Mouse (Mus musculus): Measurements from ENCODE around the gene Ccdc69. TPM values are rescaled to one million over a fixed set of nuclear protein-coding genes. Genes with fewer than 3 reads are reported as not detected.
A peak's percentile ranks its signal among the peaks of the same experiment; 100 is the strongest.

The Ccdc69 gene
- polyA plus RNA-seq, 1 experiment, result 5.4 TPM

DNA sequence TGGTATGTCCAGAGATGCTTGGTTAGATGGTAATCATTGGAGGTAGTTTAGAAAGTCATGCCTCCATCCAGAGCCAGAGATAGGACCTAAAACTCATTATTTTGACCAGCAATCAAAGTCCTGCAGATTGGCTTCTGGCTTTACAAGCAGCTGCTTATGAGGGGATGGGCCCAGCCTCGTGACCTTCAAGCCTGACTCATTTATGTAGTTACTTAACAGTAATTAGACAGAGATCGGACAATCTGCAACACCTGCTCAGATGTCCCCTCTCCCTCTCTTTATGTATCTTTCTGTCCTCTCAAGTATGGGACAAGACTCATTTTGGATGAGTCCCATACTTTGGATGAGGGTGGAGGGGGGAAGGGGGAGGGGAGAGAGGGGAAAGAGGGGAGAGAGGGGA is 12.0 kb upstream of the Ccdc69 start:
- Histone ChIP-seq H3K4me3 (replicated peaks; ENCODE audit: insufficient read depth, low read depth, low read length) (no peak overlapping the region), H3K27me3 (ENCODE audit: control insufficient read depth, insufficient read depth, low read length) (no peaks in the 10 kb centered on the region), H3K4me1 (ENCODE audit: control insufficient read depth, insufficient read depth, low read length) (peaks cover 7% of the 10 kb centered on the region), H3K27ac (ENCODE audit: insufficient read depth, low read length) (no peak overlapping the region)
- WGBS, result 83% methylated on average over 2 of the region's 2 CpGs
- TF ChIP-seq CTCF (IDR thresholded peaks at IDR 0.05; ENCODE audit: borderline replicate concordance, insufficient read depth, low read depth, low read length), result no peak
- no peak for TF ChIP-seq POLR2A (IDR thresholded peaks at IDR 0.05; ENCODE audit: borderline replicate concordance, insufficient read depth, low read length)
- no peak for DNase-seq

DNA sequence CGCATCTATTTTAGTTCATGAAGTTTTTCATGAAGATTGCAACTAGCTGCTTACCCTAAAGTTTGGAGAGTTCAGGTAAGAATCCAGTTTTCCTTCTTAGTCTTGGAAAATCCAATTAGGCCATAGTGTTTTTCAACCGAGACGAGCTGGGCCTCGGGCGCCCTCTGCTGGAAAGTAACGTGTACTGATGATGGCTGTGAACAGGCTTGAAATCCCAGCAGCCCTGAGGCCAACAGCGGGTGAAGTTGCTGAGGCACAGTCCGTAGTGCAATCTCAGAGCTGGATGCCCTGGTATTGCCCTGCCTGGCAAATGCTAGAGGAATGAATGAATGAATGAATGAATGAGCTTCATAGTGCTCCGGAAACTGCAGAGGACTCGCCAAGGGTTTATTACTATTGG is 9.1 kb upstream of the Ccdc69 start:
- no peak overlapping the region for H3K27ac ChIP-seq (ENCODE audit: insufficient read depth, low read length)
- DNase-seq, result peak; percentile 67 to 78
- H3K27me3 ChIP-seq (ENCODE audit: control insufficient read depth, insufficient read depth, low read length), result no peaks in the 10 kb centered on the region
- 8% methylated on average over 10 of the region's 10 CpGs for WGBS
- TF ChIP-seq CTCF (IDR thresholded peaks at IDR 0.05; ENCODE audit: borderline replicate concordance, insufficient read depth, low read depth, low read length) (peak; percentile 91), POLR2A (IDR thresholded peaks at IDR 0.05; ENCODE audit: borderline replicate concordance, insufficient read depth, low read length) (no peak)
- no peak overlapping the region for H3K4me3 ChIP-seq (replicated peaks; ENCODE audit: insufficient read depth, low read depth, low read length)
- H3K4me1 ChIP-seq (ENCODE audit: control insufficient read depth, insufficient read depth, low read length), result peaks cover 10% of the 10 kb centered on the region

DNA sequence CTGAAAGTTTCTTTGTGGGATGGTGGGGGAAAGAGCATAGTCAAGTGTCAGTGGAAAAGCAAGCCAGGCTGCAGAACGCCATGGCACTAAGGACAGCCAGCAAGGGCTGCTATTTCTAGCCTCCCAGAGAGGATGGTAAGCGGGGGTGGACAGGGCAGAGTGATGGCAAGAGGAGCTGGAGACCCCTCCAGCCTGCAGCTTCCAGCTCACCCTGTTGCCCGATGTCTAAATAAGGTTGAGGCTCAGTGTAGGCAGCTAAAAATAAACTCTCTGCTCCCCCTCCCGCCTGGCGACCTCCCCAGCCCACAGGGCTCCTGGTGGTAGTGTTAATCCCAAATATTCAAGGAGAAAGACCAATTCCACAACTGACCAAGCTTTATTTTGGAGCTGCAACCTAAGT is 7.5 kb upstream of the Ccdc69 start:
- no peak overlapping the region for H3K4me3 ChIP-seq (replicated peaks; ENCODE audit: insufficient read depth, low read depth, low read length)
- peak in 1 of 2 experiments; percentile 15 for DNase-seq
- peaks cover 10% of the 10 kb centered on the region for H3K4me1 ChIP-seq (ENCODE audit: control insufficient read depth, insufficient read depth, low read length)
- WGBS, result 24% methylated on average over 5 of the region's 5 CpGs
- no peak for TF ChIP-seq POLR2A (IDR thresholded peaks at IDR 0.05; ENCODE audit: borderline replicate concordance, insufficient read depth, low read length)
- TF ChIP-seq CTCF (IDR thresholded peaks at IDR 0.05; ENCODE audit: borderline replicate concordance, insufficient read depth, low read depth, low read length), result no peak
- H3K27ac ChIP-seq (ENCODE audit: insufficient read depth, low read length), result no peak overlapping the region
- H3K27me3 ChIP-seq (ENCODE audit: control insufficient read depth, insufficient read depth, low read length), result no peaks in the 10 kb centered on the region

DNA sequence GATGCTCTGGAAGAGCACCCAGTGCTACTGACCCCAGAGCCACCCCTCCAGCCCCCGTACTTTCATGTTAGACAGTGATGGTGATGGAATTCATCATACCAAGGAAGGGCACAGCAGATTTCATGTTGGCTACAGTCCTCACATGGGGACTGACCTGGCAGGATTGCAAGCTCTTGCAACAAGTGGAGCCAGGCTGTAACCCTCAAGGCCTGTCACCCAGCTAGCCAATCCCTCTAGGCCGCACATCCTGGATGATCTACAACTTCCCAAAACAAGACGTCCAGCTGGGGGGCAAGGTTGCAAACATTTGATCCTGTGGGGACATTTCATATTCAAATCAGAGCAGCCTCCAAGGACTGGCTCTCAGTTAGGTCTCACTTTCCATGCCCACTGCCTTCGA is 6.7 kb upstream of the Ccdc69 start:
- no peak overlapping the region for H3K4me3 ChIP-seq (replicated peaks; ENCODE audit: insufficient read depth, low read depth, low read length)
- 58% methylated on average over 4 of the region's 4 CpGs for WGBS
- no peak for TF ChIP-seq POLR2A (IDR thresholded peaks at IDR 0.05; ENCODE audit: borderline replicate concordance, insufficient read depth, low read length)
- no peak for TF ChIP-seq CTCF (IDR thresholded peaks at IDR 0.05; ENCODE audit: borderline replicate concordance, insufficient read depth, low read depth, low read length)
- no peak overlapping the region for H3K27ac ChIP-seq (ENCODE audit: insufficient read depth, low read length)
- peaks cover 10% of the 10 kb centered on the region for H3K4me1 ChIP-seq (ENCODE audit: control insufficient read depth, insufficient read depth, low read length)
- H3K27me3 ChIP-seq (ENCODE audit: control insufficient read depth, insufficient read depth, low read length), result no peaks in the 10 kb centered on the region
- no peak for DNase-seq

DNA sequence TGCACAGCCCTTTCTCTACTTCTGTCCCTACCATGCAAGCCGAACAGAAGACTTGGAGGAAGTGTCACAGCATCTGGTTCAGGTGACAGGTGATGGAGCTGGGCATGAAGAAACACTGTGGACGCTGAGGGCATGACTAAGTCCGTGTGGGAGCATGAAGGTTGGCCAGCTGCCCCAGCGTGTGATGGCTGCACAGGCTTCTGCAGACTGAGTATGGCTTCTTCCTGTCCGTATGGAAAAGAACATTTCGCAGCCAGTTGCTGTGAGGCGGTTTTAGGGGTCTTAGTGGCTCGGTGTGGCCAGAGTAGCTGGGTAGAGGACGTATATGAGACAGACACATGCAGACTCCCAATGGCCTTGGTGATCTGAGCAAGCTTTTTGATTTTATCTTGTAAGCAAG is 3.3 kb upstream of the Ccdc69 start:
- Histone ChIP-seq H3K27me3 (ENCODE audit: control insufficient read depth, insufficient read depth, low read length) (no peaks in the 10 kb centered on the region), H3K4me3 (replicated peaks; ENCODE audit: insufficient read depth, low read depth, low read length) (no peak overlapping the region), H3K4me1 (ENCODE audit: control insufficient read depth, insufficient read depth, low read length) (peaks cover 22% of the 10 kb centered on the region), H3K27ac (ENCODE audit: insufficient read depth, low read length) (no peak overlapping the region)
- 89% methylated on average over 9 of the region's 9 CpGs for WGBS
- DNase-seq, result no peak
- TF ChIP-seq POLR2A (IDR thresholded peaks at IDR 0.05; ENCODE audit: borderline replicate concordance, insufficient read depth, low read length) (no peak), CTCF (IDR thresholded peaks at IDR 0.05; ENCODE audit: borderline replicate concordance, insufficient read depth, low read depth, low read length) (no peak)

DNA sequence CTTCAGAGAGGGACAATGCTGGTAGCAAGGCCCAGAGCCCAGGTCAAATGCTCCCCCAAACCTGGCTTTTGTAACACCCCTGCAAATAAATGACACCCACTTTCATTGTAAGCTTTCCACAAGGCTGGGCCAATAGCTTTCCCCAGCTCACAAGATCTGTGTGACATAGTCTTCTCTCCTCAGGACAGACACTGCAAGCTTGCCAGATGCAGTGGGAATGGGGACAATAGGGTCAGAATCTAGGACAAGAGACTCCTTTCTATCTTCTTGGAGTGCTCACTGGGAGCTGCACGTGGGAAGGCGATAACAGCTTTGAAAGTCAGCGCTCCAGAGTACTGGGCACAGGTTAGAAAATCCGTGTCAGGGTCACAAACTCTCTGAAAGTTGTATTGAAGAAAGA is 1.2 kb upstream of the Ccdc69 start:
- WGBS, result 82% methylated on average over 4 of the region's 4 CpGs

DNA sequence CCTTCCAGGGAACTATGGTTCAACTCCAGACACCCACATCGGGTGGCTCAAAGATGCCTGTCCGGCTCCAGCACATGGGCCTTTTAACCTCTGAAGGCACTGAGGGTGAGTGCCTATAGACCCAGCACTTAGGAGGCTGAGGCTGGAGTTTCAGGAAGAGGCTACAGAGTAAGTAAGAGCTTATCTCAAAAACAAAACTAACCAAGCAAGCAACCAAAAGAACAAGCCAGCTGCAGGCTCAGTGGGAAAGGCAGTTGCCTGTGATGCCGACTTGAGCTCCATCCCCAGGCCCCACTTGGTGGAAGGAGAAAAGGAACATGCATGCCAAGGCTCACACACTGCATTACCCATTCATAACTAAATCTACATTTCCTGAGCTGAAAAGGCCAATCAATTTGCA is 571 bp upstream of the Ccdc69 start:
- Histone ChIP-seq H3K4me1 (ENCODE audit: control insufficient read depth, insufficient read depth, low read length) (peaks cover 21% of the 10 kb centered on the region), H3K27ac (ENCODE audit: insufficient read depth, low read length) (0 out of 2 replicates have a peak overlapping the region, but pooled peaks have one; percentile 58), H3K4me3 (replicated peaks; ENCODE audit: insufficient read depth, low read depth, low read length) (no peak overlapping the region), H3K27me3 (ENCODE audit: control insufficient read depth, insufficient read depth, low read length) (no peaks in the 10 kb centered on the region)
- WGBS, result 52% methylated on average over 3 of the region's 3 CpGs
- peak in 1 of 2 experiments; percentile 19 for DNase-seq
- no peak for TF ChIP-seq CTCF (IDR thresholded peaks at IDR 0.05; ENCODE audit: borderline replicate concordance, insufficient read depth, low read depth, low read length)

More for the DNA sequence above, 1.2 kb upstream of the Ccdc69 start:
- no peak for DNase-seq
- no peak overlapping the region for H3K27ac ChIP-seq (ENCODE audit: insufficient read depth, low read length)
- H3K4me3 ChIP-seq (replicated peaks; ENCODE audit: insufficient read depth, low read depth, low read length), result no peak overlapping the region
- TF ChIP-seq CTCF (IDR thresholded peaks at IDR 0.05; ENCODE audit: borderline replicate concordance, insufficient read depth, low read depth, low read length) (no peak), POLR2A (IDR thresholded peaks at IDR 0.05; ENCODE audit: borderline replicate concordance, insufficient read depth, low read length) (no peak)
- H3K4me1 ChIP-seq (ENCODE audit: control insufficient read depth, insufficient read depth, low read length), result peaks cover 21% of the 10 kb centered on the region
- H3K27me3 ChIP-seq (ENCODE audit: control insufficient read depth, insufficient read depth, low read length), result no peaks in the 10 kb centered on the region

DNA sequence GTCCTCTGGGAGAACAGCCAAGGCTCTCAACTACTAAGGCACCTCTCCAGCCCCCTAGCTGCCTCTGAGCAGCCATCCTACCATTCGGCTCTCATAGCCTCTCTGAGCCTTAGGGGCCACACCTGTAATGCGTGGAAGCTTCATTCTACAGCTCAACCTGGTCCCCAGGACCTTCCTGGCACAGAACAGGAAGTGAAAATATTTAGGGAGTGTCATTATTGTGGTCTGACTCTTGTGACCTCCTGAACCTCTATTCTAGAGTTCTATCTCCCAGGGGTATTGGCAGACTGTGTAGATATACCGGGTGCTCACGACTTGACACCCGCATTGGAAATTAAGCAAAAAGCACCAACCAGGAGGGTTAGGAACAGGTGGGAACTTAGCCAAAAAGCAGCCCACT is 1.7 kb downstream of the Ccdc69 start:
- no peak for DNase-seq
- peaks cover 21% of the 10 kb centered on the region for H3K4me1 ChIP-seq (ENCODE audit: control insufficient read depth, insufficient read depth, low read length)
- 87% methylated on average over 5 of the region's 5 CpGs for WGBS
- H3K27me3 ChIP-seq (ENCODE audit: control insufficient read depth, insufficient read depth, low read length), result no peaks in the 10 kb centered on the region
- H3K27ac ChIP-seq (ENCODE audit: insufficient read depth, low read length), result no peak overlapping the region; the same call in 1 of the 2 replicates
- no peak for TF ChIP-seq POLR2A (IDR thresholded peaks at IDR 0.05; ENCODE audit: borderline replicate concordance, insufficient read depth, low read length)
- no peak for TF ChIP-seq CTCF (IDR thresholded peaks at IDR 0.05; ENCODE audit: borderline replicate concordance, insufficient read depth, low read depth, low read length)
- no peak overlapping the region for H3K4me3 ChIP-seq (replicated peaks; ENCODE audit: insufficient read depth, low read depth, low read length)
